Mouse (Mus musculus) left cerebral cortex, postnatal 10 days (tissue): Measurements from ENCODE around the gene Arhgap42. TPM values are rescaled to one million over a fixed set of nuclear protein-coding genes. Genes with fewer than 3 reads are reported as not detected.

ENCODE experiments used
- DNase-seq, 2 experiments: peaks; one replicate each; pipeline ENCODE4 v3.0.0; 2021 to 2022; ENCODE audit warnings: low spot score in 2 of 2, mixed read lengths in 1 of 2; ENCODE audit errors: extremely low spot score in 1 of 2
- intact Hi-C: fragments of 180-260 bp; cut with DNase I; formaldehyde crosslinking; loops from one replicate; pipeline ENCODE4 v1.15.1; 2025
- total RNA-seq, 2 experiments: library from RNA; stranded (reverse); gene quantifications; 2 replicates each; pipeline ENCODE4 v1.2.3; 2021

Gene Arhgap42
- 10 to 100 TPM; 11.4 to 11.5 TPM for total RNA-seq

DNA sequence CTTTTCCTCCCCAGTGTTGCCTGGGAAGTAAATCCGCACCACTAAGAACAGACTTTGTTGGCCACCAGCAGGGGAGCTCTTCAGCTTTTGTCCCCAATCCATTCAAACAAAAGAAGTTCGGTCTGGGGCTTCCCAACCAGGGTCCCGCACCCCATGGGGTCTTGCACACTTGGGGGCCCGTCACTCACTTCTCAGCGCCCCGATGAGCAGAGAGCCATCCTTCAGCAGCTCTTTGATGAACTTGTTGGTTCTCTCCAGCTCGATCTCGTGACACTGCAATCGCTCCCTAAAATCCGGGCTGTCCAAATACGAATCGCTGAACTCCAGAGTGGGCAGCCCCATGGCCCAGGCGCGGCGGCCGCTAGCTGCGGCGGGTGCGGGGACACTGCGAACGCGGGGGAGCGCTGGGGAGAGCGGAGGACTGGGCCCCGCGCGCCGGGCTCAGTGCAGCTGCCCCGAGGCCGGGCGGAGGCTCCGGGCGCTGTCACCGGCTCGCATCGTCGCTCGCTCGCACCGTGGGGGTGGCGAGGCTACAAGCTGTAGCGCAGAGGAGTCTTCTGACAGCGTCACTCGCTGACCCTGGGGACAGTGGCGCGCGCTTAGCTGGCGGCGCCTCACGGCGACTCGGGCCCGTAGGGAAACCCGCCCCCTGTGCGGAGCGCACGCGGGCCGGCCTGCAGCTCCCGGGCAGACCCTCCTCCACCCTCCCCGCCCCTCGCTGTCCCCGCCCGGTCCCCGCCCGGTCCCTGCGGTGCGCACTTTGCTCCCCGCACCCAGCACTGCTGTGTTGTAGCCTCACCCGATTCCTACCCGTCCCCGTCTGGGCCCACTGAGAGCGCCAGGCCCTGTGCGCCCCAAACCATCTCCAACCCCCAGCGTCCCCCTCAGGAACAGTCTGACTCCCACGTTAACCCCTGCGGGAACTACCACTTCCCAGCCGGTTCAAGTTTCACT, at the start of gene Arhgap42:
Arhgap42 (minus strand) TSS at position 664 of the 954 bp plus-strand sequence.
- intact Hi-C loops = no loop called here
- DNase-seq = peak; percentile 20 to 82

- intact Hi-C loops = no loop called here
- no peak for DNase-seq
These were observed 49.2 kb upstream of the Arhgap42 start for GRCm38 (mm10) chr9:9288140-9288539.

- intact Hi-C loops = no loop called here
- DNase-seq = no peak
These were observed 30.4 kb upstream of the Arhgap42 start for GRCm38 (mm10) chr9:9269305-9269704.

DNA sequence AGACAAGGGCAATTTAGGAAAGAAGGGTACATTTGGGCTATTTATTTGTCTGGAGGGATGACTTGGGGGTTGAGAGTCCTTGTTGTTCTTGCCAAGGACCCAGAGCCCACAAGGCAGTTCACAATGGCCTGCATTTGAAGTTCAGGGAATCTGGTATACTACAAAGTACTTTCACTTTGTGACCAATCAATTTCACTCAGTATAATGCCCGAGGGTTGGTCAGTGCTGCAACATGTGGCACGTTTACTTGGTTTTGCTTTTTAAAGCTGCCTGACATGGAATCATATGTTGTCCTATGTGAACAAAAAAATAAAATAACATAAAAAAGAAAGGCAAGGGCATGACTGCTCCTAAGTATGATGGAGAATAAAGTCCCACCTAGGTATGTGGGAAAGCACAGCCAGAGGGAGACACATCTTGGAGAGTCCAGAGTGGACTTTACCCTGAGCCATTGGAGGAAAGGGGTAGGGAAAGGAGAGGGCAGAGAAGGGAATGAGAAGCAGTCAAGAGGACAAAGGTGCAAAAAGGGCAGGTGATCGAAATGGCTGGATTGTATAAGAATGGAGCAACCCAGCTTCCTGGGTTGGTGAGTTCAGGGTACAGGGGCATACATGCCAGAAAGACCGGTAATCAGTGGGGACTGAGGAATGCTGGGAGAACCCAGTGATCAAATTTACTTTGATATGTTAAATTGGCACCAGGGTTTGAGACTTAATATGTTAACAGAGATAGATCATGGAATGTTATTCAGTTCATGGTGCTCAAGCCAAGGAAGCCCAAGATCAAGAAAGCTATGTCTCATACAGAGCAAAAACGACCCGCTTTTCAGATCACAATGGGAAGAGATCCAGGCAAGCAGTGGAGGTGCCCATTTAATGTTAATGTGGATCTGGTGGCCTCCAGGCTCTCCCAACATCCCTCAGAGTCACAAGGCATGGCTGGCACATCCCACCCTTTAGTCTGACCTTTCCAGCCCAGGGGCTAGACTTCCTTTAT, 29.0 kb upstream of the Arhgap42 start:
- DNase-seq = no peak
- intact Hi-C loops = no loop called here

- intact Hi-C loops = no loop called here
- no peak for DNase-seq
These were observed 24.6 kb upstream of the Arhgap42 start for GRCm38 (mm10) chr9:9263543-9263942.

GRCm38 (mm10) chr9:9262479-9262878, 23.6 kb upstream of the Arhgap42 start:
- intact Hi-C loops = no loop called here
- no peak for DNase-seq

GRCm38 (mm10) chr9:9254764-9255163, 15.9 kb upstream of the Arhgap42 start:
- intact Hi-C loops = no loop called here
- DNase-seq = no peak

DNA sequence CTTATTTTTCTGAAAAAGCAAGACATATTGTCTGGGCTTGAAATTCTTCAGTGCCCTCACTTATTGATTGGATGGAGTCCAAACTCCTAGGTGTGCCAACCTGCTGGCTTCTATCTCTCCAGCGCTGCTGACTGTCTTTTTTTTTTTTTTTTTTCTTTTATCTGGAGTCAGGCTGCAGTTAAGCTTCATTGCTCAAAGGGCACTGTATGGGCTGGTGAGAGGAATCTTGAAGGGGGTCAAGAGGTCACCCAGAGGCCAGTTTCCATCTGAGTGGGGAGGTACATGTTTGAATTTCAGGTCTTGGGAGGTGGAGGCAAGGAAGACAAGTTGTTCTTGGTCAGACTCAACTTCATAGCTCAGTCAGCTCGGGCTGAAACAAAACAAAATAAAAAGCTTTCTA, 9.6 kb upstream of the Arhgap42 start:
- no peak for DNase-seq
- intact Hi-C loops = no loop called here

GRCm38 (mm10) chr9:9245994-9246393, 7.1 kb upstream of the Arhgap42 start:
- DNase-seq = no peak
- intact Hi-C loops = no loop called here

- DNase-seq = no peak
- intact Hi-C loops = no loop called here
These were observed 4.9 kb upstream of the Arhgap42 start for GRCm38 (mm10) chr9:9243834-9244233.

- no peak for DNase-seq
- intact Hi-C loops = no loop called here
These were observed 2.4 kb upstream of the Arhgap42 start for GRCm38 (mm10) chr9:9241202-9241795.

DNA sequence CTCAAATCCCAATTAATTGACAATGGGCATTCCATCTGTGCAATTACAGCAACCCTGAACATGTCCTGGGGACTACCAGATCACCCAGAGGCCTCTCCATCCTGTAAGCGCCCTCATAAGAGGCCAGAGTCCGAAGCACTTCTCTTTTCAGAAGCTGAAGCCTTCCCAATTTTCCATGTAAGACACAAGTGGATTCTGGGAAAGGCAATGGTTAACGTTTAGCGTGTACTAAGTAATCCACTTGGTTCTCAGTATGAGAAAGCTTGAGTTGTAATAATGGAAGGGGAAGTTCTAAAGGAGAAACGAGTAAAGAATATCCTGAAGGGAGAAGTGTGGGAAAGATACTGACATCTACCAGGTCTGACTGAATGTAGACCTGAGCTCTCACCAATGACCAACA, 1.4 kb downstream of the Arhgap42 start:
- intact Hi-C loops = no loop called here
- DNase-seq = no peak

GRCm38 (mm10) chr9:9229662-9230061, 9.2 kb downstream of the Arhgap42 start:
- intact Hi-C loops = no loop called here
- no peak for DNase-seq

DNA sequence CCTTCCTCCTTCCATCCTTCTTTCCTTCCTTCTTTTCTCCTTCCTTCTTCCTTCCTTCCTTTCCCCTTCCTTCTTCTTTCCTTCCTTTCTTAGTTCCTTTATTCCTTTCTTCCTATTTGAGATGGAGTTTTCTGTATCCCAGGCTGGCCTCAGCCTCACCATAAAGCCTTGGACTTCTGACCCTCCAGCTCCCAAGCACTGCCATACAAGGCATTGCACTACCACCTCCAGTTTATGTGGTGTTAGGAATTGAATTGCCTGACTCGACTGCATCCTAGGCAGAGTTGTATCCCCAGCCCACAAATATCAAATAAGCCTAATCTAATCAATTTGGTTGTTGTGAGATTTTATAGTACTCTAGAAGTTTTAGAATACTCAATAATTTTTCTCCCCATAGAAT, 14.1 kb downstream of the Arhgap42 start:
- DNase-seq = no peak
- intact Hi-C loops = no loop called here

DNA sequence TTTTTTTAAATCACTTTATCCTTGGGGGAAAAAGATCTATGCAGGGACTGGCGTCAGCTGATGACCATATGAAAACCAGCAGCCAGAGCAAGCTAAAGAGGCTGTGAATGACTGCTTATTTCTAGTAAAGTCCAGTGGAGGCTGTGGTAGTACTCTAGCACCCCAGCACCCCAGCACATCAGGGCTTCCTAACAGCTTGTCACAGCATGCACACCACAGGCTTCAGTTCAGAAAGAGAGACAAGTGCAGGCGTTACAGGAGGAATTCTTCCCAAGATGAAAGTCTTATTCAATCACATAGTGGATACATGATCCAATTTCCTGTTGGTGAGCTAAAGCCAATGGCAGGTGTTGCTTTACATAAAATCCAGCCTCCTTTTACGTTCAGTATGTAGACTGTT, 15.5 kb downstream of the Arhgap42 start:
- intact Hi-C loops = no loop called here
- no peak for DNase-seq

GRCm38 (mm10) chr9:9221950-9222486, 16.9 kb downstream of the Arhgap42 start:
- intact Hi-C loops = no loop called here
- DNase-seq = no peak

DNA sequence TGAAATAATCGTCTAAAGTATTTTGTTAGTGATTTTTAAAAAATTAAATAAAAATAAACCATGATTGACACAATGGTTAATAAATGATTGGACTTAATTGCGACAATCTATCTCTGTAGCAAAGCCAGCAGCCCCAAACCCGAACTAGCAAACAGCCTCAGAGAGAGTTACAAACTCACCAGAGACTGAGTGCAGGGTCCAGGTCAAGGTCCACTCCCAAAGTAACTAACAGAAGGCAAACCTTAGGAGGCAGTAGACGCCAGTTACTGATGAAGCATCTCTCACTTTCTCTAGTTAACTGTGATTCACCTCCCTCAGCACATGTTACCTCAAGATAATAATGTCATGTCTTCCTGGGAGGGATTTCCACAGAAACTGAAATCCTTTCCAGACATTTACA, 17.7 kb downstream of the Arhgap42 start:
- DNase-seq = no peak
- intact Hi-C loops = no loop called here

GRCm38 (mm10) chr9:9218301-9218700, 20.6 kb downstream of the Arhgap42 start:
- intact Hi-C loops = no loop called here
- no peak for DNase-seq

- no peak for DNase-seq
- intact Hi-C loops = no loop called here
These were observed 24.1 kb downstream of the Arhgap42 start for GRCm38 (mm10) chr9:9214849-9215248.
